Mouse (Mus musculus) MEL-GATA-1-ER (cell line): ENCODE measurements at regions not wholly inside any gene's neighbourhood (a gene's known extent, or its start where the extent isn't known, plus 50 kb on each side); places are given as distances from the start of the nearest gene placed in this dataset.

Experiments
- DNase-seq: peaks from one replicate; pipeline ENCODE4 v3.0.0-alpha.2; 2012; ENCODE audit warnings: low read depth; ENCODE audit errors: extremely low read depth

- no peak for DNase-seq
These were observed 127.7 kb downstream of the Pros1 start for GRCm38 (mm10) chr16:62981821-62982220.

- DNase-seq, result no peak
These were observed 128.5 kb downstream of the Pros1 start for GRCm38 (mm10) chr16:62982558-62982957.

DNA sequence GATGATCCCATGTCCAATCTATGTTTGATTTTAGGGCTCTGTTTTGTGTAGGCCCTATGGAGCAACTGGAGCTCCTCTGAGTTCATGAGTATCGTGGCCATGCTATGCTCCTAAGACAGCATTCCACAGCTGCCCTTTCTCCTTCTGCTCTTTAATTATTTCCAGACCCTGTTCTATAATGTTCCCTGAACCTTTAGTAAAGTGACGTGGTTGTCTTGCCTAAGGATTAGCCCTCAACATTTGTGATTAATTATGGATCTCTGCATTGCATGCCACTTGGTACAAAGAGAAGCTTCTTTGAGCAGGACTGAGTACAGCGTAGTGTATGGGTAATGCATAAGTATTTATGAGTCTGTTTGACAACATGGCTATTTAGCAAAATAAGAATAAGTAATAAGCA, 141.4 kb downstream of the Pros1 start:
- no peak for DNase-seq

DNA sequence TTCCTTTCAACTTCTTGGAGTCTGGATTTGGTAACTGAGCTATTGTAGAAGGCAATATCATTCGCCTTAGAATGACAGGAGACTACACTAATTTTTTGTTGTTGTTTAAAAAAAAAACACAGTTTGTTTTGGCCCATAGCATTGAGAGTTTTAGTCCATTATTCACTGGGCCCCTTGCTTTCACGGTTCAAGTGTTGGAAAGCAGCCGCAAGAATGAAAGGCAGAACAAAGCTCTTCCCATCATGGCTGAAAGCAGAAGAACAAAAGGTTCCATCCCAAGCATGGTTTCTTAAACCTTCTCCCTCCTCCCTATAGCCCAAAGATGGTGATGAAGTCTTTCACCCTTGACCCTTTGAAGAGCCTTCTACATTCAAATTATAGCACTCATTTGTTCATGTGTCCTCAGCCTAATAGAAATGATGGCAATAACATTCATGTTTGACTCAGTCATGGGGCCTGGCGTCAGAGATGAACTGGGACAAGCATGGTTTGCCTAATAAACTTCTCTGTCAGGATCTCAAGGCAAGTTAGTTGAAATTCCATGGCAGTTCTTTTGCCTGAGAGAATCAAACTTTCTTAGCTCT, 157.1 kb downstream of the Pros1 start:
- DNase-seq, result no peak

DNA sequence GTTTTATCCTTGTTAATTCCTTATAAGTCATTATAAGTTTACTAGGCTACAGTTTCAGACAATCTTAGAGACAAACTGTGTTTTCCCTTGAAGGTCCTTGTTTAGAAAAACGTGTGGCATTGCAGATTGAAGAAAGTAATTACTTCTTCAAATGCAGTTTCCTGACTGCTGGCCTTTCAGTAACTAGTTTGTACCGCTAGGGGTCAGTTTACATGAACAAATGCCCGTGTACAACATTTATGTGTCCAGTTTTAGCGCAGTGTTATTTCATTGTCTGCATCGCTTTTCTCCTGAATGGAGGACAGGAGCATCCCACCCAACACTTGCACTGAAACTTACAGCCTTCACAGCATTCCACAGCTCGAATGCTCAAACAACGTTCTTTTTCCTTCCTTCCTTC, 160.3 kb downstream of the Pros1 start:
- DNase-seq, result no peak

- DNase-seq, result no peak
These were observed 162.0 kb downstream of the Pros1 start for GRCm38 (mm10) chr16:63016144-63016543.

- no peak for DNase-seq
These were observed 162.6 kb downstream of the Pros1 start for GRCm38 (mm10) chr16:63016658-63017057.

- DNase-seq, result no peak
These were observed 176.3 kb downstream of the Pros1 start for GRCm38 (mm10) chr16:63030399-63030798.

- no peak for DNase-seq
These were observed 176.9 kb downstream of the Pros1 start for GRCm38 (mm10) chr16:63031035-63031434.

DNA sequence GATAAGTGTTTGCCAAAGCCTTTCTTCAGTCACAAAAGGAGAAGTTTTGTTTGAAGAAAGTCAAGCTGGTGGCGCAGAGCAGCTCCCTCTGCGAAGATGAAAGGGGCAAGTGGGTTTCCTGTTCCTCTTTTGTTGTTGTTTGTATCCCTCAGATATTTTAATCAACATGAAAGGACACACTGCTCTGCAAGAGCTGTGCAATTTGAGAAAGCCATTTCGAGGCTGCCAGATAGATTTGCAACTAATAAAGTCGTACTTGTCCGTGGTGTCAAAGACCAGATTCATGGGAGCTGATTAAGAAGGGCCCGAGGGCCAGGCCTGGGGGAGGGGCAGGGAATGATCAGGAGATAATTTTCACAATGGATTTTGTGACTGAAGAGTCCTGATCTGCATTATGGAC, 177.7 kb downstream of the Pros1 start:
- DNase-seq, result peak; percentile 26

DNA sequence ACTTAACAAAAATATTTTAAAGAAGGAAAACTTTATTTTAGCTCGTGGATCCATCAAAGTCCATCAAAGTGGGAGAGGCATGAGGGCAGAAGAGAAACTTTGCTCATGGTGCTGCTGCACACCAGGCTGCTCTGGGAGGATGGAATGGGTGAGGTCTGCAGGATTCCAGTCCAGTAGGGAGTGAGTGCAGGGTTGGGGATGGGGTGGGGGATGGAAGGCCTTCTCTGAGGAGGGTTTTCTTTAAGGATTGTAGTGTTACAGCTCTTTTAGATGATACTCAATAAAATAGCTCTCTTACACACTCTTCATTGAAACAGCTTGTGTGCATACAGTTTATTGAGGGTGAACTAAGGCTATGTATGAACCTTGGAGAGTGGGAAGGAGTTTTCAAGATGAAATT, 195.0 kb downstream of the Pros1 start:
- DNase-seq, result no peak

- DNase-seq, result no peak
These were observed 208.8 kb downstream of the Pros1 start for GRCm38 (mm10) chr16:63062883-63063282.

DNA sequence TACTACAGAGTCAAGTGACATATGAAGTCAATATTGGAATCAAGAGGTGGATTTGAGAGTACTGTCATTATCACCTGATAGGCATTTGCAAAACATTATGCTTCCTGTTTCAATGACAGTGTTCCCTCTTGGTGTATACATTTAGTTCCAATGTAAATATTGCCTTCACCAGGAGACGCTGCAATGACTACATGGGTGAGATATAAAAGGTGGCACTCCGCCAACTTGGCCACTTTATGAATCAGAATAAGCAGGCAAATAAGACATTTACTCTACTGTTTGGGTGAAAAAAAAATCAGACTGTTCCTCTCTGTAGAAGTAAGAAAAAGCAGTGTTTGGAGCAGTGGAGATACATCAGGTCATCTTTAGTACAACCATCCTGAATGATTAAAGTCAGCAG, 215.9 kb downstream of the Pros1 start:
- DNase-seq, result no peak

DNA sequence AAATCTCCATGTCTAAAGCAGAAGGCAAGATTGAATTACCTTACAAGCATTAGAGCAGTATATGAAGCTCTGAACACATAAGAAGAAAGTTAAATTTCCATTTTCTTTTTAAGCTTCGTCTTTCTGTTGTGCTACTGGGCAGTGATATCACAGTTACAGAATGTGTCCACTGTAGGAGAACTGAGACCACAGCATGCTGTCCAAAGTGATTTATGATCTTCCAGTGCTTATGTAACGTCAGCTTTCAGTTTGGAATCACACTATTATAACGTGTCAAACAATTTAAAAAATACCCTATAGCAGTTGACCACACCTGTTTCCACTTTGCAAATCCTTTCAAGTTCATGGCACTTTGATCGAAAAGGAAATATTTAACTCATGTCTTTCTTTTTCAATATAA, 221.7 kb downstream of the Pros1 start:
- no peak for DNase-seq

- no peak for DNase-seq
These were observed 227.3 kb downstream of the Pros1 start for GRCm38 (mm10) chr16:63081383-63081782.

DNA sequence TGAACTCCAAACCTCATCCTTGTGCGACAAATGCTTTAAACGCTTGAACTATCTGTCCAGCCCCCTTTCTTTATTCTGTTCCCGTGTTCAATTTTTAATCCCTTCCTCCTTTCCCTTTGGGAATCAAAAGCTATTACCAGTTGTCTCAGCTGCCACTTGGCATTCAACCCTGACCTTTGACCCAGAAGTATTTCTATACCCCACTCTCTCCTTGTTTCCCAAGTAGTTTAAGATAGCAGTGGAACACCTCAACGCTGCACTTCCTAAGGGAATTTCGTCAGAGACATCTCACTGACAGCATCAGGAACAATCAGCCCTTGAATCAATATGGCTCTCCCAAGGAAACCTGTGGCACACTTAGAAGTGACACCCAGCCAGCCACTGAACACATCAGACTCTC, 229.1 kb downstream of the Pros1 start:
- DNase-seq, result no peak

DNA sequence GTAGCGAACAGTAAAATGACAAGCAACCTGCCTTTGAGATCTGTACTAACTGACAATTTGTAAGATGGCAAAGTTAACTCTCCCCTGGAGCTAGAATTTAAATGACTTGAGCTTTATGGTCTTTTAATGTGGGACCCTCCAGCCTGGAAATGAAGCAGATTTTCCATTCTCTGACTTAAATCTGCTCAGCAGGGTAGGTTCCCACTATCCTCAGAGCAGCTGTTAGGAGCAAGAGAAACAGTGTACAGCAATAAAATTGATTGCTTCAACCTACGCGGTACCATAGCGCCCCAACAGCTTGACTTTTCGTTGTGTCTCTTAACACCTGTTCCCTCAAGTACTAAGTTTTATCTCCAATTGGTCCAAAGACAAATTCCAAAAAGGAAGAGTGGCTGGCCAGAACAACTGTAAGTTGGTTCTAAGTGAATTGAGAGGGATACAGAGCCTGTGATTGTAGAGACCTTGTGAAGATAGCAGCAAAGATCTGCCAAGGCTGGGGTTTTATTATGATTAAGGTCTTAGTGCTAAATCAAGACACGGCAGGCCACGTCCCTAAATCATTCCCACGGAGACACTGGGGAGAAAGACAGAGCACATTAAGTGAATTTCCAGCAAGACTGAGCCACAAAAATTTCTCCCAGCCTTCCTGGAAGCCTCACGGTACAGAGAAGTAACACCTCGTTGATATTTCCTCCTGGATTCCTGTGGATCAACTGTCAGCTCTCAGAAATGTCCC, 230.1 kb downstream of the Pros1 start:
- no peak for DNase-seq

DNA sequence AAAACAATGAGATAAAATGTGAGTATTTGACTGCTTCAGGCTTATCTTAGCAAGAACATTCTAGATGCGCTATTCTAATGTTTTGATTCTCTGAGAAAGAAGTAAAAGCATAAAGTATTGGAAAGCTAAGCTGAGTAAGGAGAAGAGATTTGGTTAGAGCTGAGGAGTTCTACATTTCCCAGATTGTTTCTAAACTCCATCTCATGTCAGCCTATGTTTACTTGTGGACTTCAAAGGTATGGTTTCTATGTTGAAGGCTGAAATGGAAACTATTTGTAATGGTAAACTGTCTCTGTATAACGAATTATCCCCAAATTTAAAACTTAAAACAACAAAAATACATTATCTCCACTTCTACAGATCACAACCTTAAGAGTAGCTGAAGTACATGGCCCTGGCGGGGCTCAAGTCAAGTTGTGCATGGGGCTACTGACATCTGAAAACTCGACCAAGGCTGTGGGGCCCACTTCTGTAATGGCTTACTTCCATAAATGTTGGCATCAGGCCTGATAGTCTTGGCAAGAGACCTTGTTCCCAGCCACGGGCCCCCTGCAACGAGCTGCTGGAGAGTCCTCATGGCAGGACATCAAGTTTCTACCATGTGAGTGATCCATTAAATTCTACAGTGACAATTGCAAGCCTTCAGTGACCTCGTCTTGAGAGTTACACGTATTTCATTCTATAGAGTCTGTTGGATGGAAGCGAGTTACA, 232.1 kb downstream of the Pros1 start:
- DNase-seq, result no peak

GRCm38 (mm10) chr16:63091471-63092300, 237.6 kb downstream of the Pros1 start:
- no peak for DNase-seq

GRCm38 (mm10) chr16:63094126-63094840, 240.2 kb downstream of the Pros1 start:
- no peak for DNase-seq

DNA sequence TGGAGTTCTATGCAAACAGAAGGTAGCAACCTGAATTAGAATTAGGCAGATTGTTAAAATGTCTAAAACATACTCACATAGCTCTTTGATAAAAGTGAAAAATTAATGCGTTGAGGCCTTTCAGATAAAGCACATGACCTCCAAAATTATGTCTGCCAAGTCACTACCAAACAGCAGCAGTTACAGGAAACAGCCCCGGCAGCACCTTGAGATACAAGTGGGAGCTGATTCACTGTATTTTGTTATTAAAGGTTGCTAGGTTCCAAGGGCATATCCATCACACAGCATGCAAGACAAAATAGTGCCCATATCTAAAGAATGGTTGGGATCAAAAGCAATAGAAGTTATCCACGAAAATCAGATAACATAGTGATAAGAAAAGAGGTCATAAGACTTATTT, 248.3 kb downstream of the Pros1 start:
- DNase-seq, result no peak
